Mouse (Mus musculus) heart, adult 8-10 months (tissue): Measurements from ENCODE around the gene Prim2. TPM values are rescaled to one million over a fixed set of nuclear protein-coding genes. Genes with fewer than 3 reads are reported as not detected.

Source experiments
- DNase-seq: peaks from one replicate; pipeline ENCODE4 v3.0.0; 2022; ENCODE audit warnings: low spot score
- total RNA-seq, 4 experiments: library from RNA; stranded (reverse); gene quantifications; 2 replicates each; pipeline ENCODE4 v1.2.4; 2022

Prim2 gene
- 1 to 10 TPM; 1.5 to 2.4 (median 1.8) TPM for total RNA-seq

GRCm38 (mm10) chr1:33669708-33670141, at the start of gene Prim2:
Gene Prim2 (minus strand): TSS chr1:33669795.
- DNase-seq = peak; percentile 89

- DNase-seq = no peak
Measured at GRCm38 (mm10) chr1:33717636-33718035, 48.0 kb upstream of the Prim2 start.

- no peak for DNase-seq
Measured at GRCm38 (mm10) chr1:33714796-33715195, 45.2 kb upstream of the Prim2 start.

- peak; percentile 21 for DNase-seq
Measured at GRCm38 (mm10) chr1:33712026-33712425, 42.4 kb upstream of the Prim2 start.

- no peak for DNase-seq
Measured at GRCm38 (mm10) chr1:33709615-33710014, 40.0 kb upstream of the Prim2 start.

- no peak for DNase-seq
Measured at GRCm38 (mm10) chr1:33701244-33701643, 31.6 kb upstream of the Prim2 start.

- DNase-seq = no peak
Measured at GRCm38 (mm10) chr1:33696016-33696415, 26.4 kb upstream of the Prim2 start.

- DNase-seq = no peak
Measured at GRCm38 (mm10) chr1:33693893-33694292, 24.3 kb upstream of the Prim2 start.

- DNase-seq = no peak
Measured at GRCm38 (mm10) chr1:33690087-33690448, 20.5 kb upstream of the Prim2 start.

GRCm38 (mm10) chr1:33689446-33690086, 20.0 kb upstream of the Prim2 start:
- peak; percentile 42 for DNase-seq

- DNase-seq = no peak
Measured at GRCm38 (mm10) chr1:33688810-33689209, 19.2 kb upstream of the Prim2 start.

GRCm38 (mm10) chr1:33684459-33684858, 14.9 kb upstream of the Prim2 start:
- peak; percentile 24 for DNase-seq

- no peak for DNase-seq
Measured at GRCm38 (mm10) chr1:33680890-33681289, 11.3 kb upstream of the Prim2 start.

- DNase-seq = no peak
Measured at GRCm38 (mm10) chr1:33680435-33680834, 10.8 kb upstream of the Prim2 start.

- peak; percentile 68 for DNase-seq
Measured at GRCm38 (mm10) chr1:33673158-33673960, 3.8 kb upstream of the Prim2 start.

- no peak for DNase-seq
Measured at GRCm38 (mm10) chr1:33672514-33672913, 2.9 kb upstream of the Prim2 start.

- DNase-seq = no peak
Measured at GRCm38 (mm10) chr1:33672083-33672482, 2.5 kb upstream of the Prim2 start.

- DNase-seq = no peak
Measured at GRCm38 (mm10) chr1:33671441-33671840, 1.8 kb upstream of the Prim2 start.

- peak; percentile 36 for DNase-seq
Measured at GRCm38 (mm10) chr1:33670164-33670616, 595 bp upstream of the Prim2 start.

- DNase-seq = no peak
Measured at GRCm38 (mm10) chr1:33663605-33664117, 5.9 kb downstream of the Prim2 start.

- DNase-seq = no peak
Measured at GRCm38 (mm10) chr1:33663163-33663562, 6.4 kb downstream of the Prim2 start.

GRCm38 (mm10) chr1:33658302-33658701, 11.3 kb downstream of the Prim2 start:
- DNase-seq = no peak
